Mouse (Mus musculus) stomach, postnatal 0 days (tissue): ENCODE results near the gene Smim5. TPM values are rescaled to one million over a fixed set of nuclear protein-coding genes. Genes with fewer than 3 reads are reported as not detected.

Experiments used
- ATAC-seq: fragments of 200-750 bp; cut with Nextera tagmentation; 2 replicates; pipeline ENCODE4 v1.8.0; 2017; ENCODE audit not compliant: low FRiP score, low TSS enrichment
- DNase-seq: peaks from one replicate; pipeline ENCODE4 v3.0.0-alpha.2; 2016; ENCODE audit warnings: low spot score
- H3K27ac ChIP-seq: fragments of 300-500 bp; sonication (generic); replicated peaks from 2 replicates; pipeline ENCODE4 v1.5.1; 2014; ENCODE audit warnings: mild to moderate bottlenecking, control low read depth
- H3K27me3 ChIP-seq: fragments of 300-500 bp; sonication (generic); 2 replicates; pipeline ENCODE4 v1.6.1; 2014; ENCODE audit warnings: low read length; ENCODE audit not compliant: control insufficient read depth, insufficient read depth
- H3K36me3 ChIP-seq: fragments of 300-500 bp; sonication (generic); 2 replicates; pipeline ENCODE4 v1.6.1; 2014; ENCODE audit warnings: low read length, mixed read lengths; ENCODE audit not compliant: control insufficient read depth, insufficient read depth
- H3K4me1 ChIP-seq: fragments of 300-500 bp; sonication (generic); replicated peaks from 2 replicates; pipeline ENCODE4 v1.6.1; 2014; ENCODE audit warnings: antibody characterized with exemption; ENCODE audit not compliant: control insufficient read depth, insufficient read depth
- H3K4me2 ChIP-seq: fragments of 300-500 bp; sonication (generic); replicated peaks from 2 replicates; pipeline ENCODE4 v1.6.1; 2014; ENCODE audit warnings: low read depth, mild to moderate bottlenecking, control low read depth, moderate library complexity
- H3K4me3 ChIP-seq: fragments of 300-500 bp; sonication (generic); 2 replicates; pipeline ENCODE4 v1.5.1; 2014; ENCODE audit warnings: low read depth, low read length, control low read depth
- H3K9ac ChIP-seq: fragments of 300-500 bp; sonication (generic); 2 replicates; pipeline ENCODE4 v1.6.1; 2014; ENCODE audit warnings: mild to moderate bottlenecking, low read length, control low read depth, mixed read lengths
- H3K9me3 ChIP-seq: fragments of 300-500 bp; sonication (generic); 2 replicates; pipeline ENCODE4 v1.6.1; 2016; ENCODE audit warnings: low read length; ENCODE audit not compliant: control insufficient read depth
- CTCF ChIP-seq: IDR thresholded peaks from 2 replicates; pipeline ENCODE4 v1.5.1; 2016; ENCODE audit warnings: antibody characterized with exemption, low read depth, mild to moderate bottlenecking, moderate library complexity
- EP300 ChIP-seq: optimal IDR thresholded peaks from 2 replicates; pipeline ENCODE3; 2016; ENCODE audit warnings: antibody characterized with exemption
- WGBS: fragments of 180-500 bp; shearing (Covaris S2); extraction: QIAGEN DNeasy Blood & Tissue Kit; methylation state at CpG from one replicate; pipeline ENCODE4 v1.1.7; 2014; 5-methylcytosine and 5-hydroxymethylcytosine counted together
- polyA plus RNA-seq: library from polyadenylated mRNA; unstranded; fragments of >200 nt; fragmentation: Nextera tagmentation; extraction: Ambion mirVana; gene quantifications from 2 replicates; pipeline ENCODE4 v1.2.1, GENCODE M21; 2015

Gene Smim5
- polyA plus RNA-seq, 1 experiment from 2014 or later, result 16.8 TPM

GRCm38 (mm10) chr11:115906521-115906920, 6.8 kb downstream of the Smim5 start:
- no peaks in the 10 kb centered on the region for H3K36me3 ChIP-seq
- ATAC-seq (no peak), DNase-seq (no peak)
- H3K4me3 ChIP-seq, result no peak overlapping the region
- TF ChIP-seq EP300 (no peak), CTCF (no peak)
- H3K9me3 ChIP-seq, result no peaks in the 10 kb centered on the region
- peaks cover 15% of the 10 kb centered on the region for H3K4me1 ChIP-seq
- H3K27ac ChIP-seq, result peak overlapping the region; percentile 90
- no peak overlapping the region for H3K9ac ChIP-seq
- H3K4me2 ChIP-seq, result no peak overlapping the region
- H3K27me3 ChIP-seq, result no peaks in the 10 kb centered on the region
- WGBS, result 75% methylated on average over 5 of the region's 5 CpGs

GRCm38 (mm10) chr11:115911134-115911561, 11.4 kb downstream of the Smim5 start:
- ATAC-seq (peak; percentile 88), DNase-seq (peak; percentile 89)
- Histone ChIP-seq H3K4me1 (no peaks in the 10 kb centered on the region; the same call in 1 of the 2 replicates), H3K27ac (peak overlapping the region; percentile 94), H3K4me2 (no peak overlapping the region), H3K36me3 (no peaks in the 10 kb centered on the region), H3K27me3 (no peaks in the 10 kb centered on the region), H3K4me3 (no peak overlapping the region), H3K9me3 (no peaks in the 10 kb centered on the region), H3K9ac (peak overlapping the region; percentile 35; the same call in 1 of the 2 replicates)
- TF ChIP-seq EP300 (no peak), CTCF (no peak)
- 65% methylated on average over 5 of the region's 5 CpGs for WGBS

- H3K36me3 ChIP-seq, result peaks cover 3% of the 10 kb centered on the region; the same call in 1 of the 2 replicates
- H3K4me1 ChIP-seq, result no peaks in the 10 kb centered on the region
- TF ChIP-seq EP300 (no peak), CTCF (no peak)
- H3K9me3 ChIP-seq, result no peaks in the 10 kb centered on the region
- H3K4me2 ChIP-seq, result peak within 1 kb of the TSS; percentile 47
- 47% methylated on average over 11 of the region's 11 CpGs for WGBS
- ATAC-seq (peak; percentile 90), DNase-seq (peak; percentile 87)
- H3K27me3 ChIP-seq, result no peaks in the 10 kb centered on the region
- H3K27ac ChIP-seq, result peak within 1 kb of the TSS; percentile 94
- peak within 1 kb of the TSS; percentile 51; the same call in 1 of the 2 replicates for H3K9ac ChIP-seq
- H3K4me3 ChIP-seq, result peak within 1 kb of the TSS; percentile 32
Observed at GRCm38 (mm10) chr11:115911632-115912376, 12.0 kb downstream of the Smim5 start, which contains the start of gene Smim6. TSS of gene Smim6 (plus strand) at chr11:115912017.

- WGBS, result 87% methylated on average over 4 of the region's 4 CpGs
- TF ChIP-seq CTCF (no peak), EP300 (no peak)
- ATAC-seq (no peak), DNase-seq (no peak)
- Histone ChIP-seq H3K9me3 (no peaks in the 10 kb centered on the region), H3K27ac (no peak overlapping the region), H3K36me3 (peaks cover 6% of the 10 kb centered on the region; the same call in 1 of the 2 replicates), H3K4me1 (no peaks in the 10 kb centered on the region), H3K27me3 (no peaks in the 10 kb centered on the region), H3K4me3 (no peak overlapping the region), H3K4me2 (no peak overlapping the region), H3K9ac (no peak overlapping the region)
Observed at GRCm38 (mm10) chr11:115916579-115916978, 16.8 kb downstream of the Smim5 start.

GRCm38 (mm10) chr11:115918637-115919036, 18.9 kb downstream of the Smim5 start:
- no peak for ATAC-seq
- Histone ChIP-seq H3K9ac (no peak overlapping the region), H3K9me3 (no peaks in the 10 kb centered on the region), H3K27ac (no peak overlapping the region), H3K4me2 (no peak overlapping the region), H3K4me1 (no peaks in the 10 kb centered on the region), H3K27me3 (no peaks in the 10 kb centered on the region), H3K36me3 (peaks cover 13% of the 10 kb centered on the region; the same call in 1 of the 2 replicates), H3K4me3 (no peak overlapping the region)
- DNase-seq, result no peak
- TF ChIP-seq EP300, result no peak
- TF ChIP-seq CTCF, result no peak
- 80% methylated on average over 5 of the region's 5 CpGs for WGBS

GRCm38 (mm10) chr11:115919073-115919472, 19.3 kb downstream of the Smim5 start:
- Histone ChIP-seq H3K27ac (no peak overlapping the region), H3K36me3 (peaks cover 13% of the 10 kb centered on the region; the same call in 1 of the 2 replicates), H3K9ac (no peak overlapping the region), H3K9me3 (no peaks in the 10 kb centered on the region), H3K4me3 (no peak overlapping the region), H3K4me2 (no peak overlapping the region), H3K4me1 (no peaks in the 10 kb centered on the region), H3K27me3 (no peaks in the 10 kb centered on the region)
- TF ChIP-seq CTCF, result no peak
- no peak for TF ChIP-seq EP300
- ATAC-seq, result no peak
- DNase-seq, result no peak
- WGBS, result 77% methylated on average over 5 of the region's 5 CpGs
